Mouse (Mus musculus): ENCODE data around the gene Itga6.
"Not testable (repeated sequence)": the region's sequence is repeated elsewhere in the genome, so short reads cannot be mapped to it uniquely, and the experiment has no call there.

Itga6 gene

GRCm38 (mm10) chr2:71898335-71898856 lies 153.0 kb downstream of the Itga6 start:
- no peak for DNase-seq

GRCm38 (mm10) chr2:71899886-71900285 lies 154.5 kb downstream of the Itga6 start:
- no peak for DNase-seq

- no peak for DNase-seq
Measured at GRCm38 (mm10) chr2:71905154-71905553, 159.7 kb downstream of the Itga6 start.

GRCm38 (mm10) chr2:71906356-71906755 lies 160.9 kb downstream of the Itga6 start:
- not testable (repeated sequence) for DNase-seq

Data from liver (tissue).